Mouse (Mus musculus) heart, adult 2 months (tissue): ENCODE measurements around the gene Tns3.

Experiments used
- CTCF ChIP-seq: fragments of 200-600 bp; IDR thresholded peaks from 2 replicates; pipeline ENCODE4 v1.8.1; 2022; ENCODE audit warnings: antibody characterized with exemption, mild to moderate bottlenecking, moderate library complexity
- POLR2A ChIP-seq: fragments of 200-500 bp; IDR thresholded peaks from 2 replicates; pipeline ENCODE4 v1.6.1; 2011; ENCODE audit warnings: mild to moderate bottlenecking, low read depth, low read length, control low read depth; ENCODE audit not compliant: insufficient read depth

DNA sequence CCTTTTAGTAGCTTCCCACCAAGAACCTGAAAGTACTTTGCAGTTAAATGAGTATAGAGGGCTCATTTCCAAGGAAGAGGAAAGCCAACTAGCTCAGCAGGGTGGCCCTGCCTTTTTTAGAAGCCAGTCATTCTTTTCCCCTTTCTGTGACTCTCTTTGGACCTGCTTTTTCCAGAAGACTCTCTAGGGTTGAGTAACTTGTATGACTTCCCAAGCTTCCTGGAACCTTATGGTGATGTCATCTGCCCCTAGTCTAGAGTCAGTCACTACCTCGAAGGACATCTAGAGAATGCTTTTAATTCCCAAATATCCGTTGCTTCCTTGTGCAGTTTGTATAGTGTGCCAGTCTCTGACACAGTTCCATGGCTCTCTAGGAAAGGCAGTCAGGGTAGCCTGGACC lies 4.8 kb upstream of the Tns3 start:
- TF ChIP-seq POLR2A: no peak
- TF ChIP-seq CTCF: no peak
